Mouse (Mus musculus) Patski (cell line): ENCODE measurements around the gene E430018J23Rik. TPM values are rescaled to one million over a fixed set of nuclear protein-coding genes. Genes with fewer than 3 reads are reported as not detected.

ENCODE experiments used
- ATAC-seq: fragments of 100-300 bp; one replicate; pipeline ENCODE4 v1.8.0; 2021
- CTCF ChIA-PET: fragments of 350-600 bp; sonication (Branson Sonifier 250); formaldehyde crosslinking; loops from one replicate; lab custom pipeline; 2022; ENCODE audit warnings: inconsistent platforms; lab: Charles Lee
- POLR2A ChIA-PET: fragments of 350-600 bp; sonication (Branson Sonifier 250); formaldehyde crosslinking; loops from one replicate; lab custom pipeline; 2022; ENCODE audit warnings: antibody characterized with exemption, inconsistent platforms; lab: Charles Lee
- DNase-seq: peaks from one replicate; pipeline ENCODE4 v3.0.0-alpha.2; 2011; ENCODE audit warnings: low read depth, low spot score
- H3K27me3 ChIP-seq: fragments of 371-371 bp; one replicate; pipeline ENCODE4 v1.5.1; 2021
- CTCF ChIP-seq: fragments of 100-300 bp; IDR thresholded peaks from one replicate; pipeline ENCODE4 v1.5.1; 2021
- in situ Hi-C: fragments of 300-500 bp; cut with MboI; formaldehyde crosslinking; loops from 3 replicates; pipeline ENCODE4 v1.11.1; 2018; ENCODE audit warnings: low pct_unique_long_range_greater_than_20kb, mixed read lengths
- polyA plus RNA-seq: library from polyadenylated mRNA; unstranded; gene quantifications from one replicate; pipeline ENCODE4 v1.2.3, GENCODE M21; 2021

E430018J23Rik gene
- polyA plus RNA-seq, 1 experiment from 2014 or later = 10.0 TPM

DNA sequence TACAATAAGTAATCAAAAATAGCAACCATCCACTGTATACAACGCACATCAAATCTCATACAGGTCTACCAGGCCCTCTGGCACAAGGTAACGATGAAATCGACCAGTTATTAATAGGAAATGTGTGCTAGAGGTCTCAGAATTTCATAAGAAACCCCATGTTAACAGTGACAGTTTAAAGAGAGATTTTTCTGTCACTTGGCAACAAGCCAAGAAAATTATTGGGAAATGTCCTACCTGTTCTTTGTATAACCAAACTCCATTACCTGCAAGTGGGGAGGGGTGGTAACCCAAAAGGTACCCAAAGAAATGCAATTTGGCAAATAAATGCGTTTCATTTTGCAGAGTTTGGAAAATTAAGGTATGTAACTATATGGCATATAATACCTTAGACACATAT, 35.0 kb downstream of the E430018J23Rik start:
- CTCF ChIA-PET = no interaction called here
- DNase-seq (no peak), ATAC-seq (no peak)
- POLR2A ChIA-PET = interaction anchor here (0.6 kb wide), 2 partner anchors 10 to 151 kb away, joined by 3 to 4 read pairs; no protein-coding TSS in a partner anchor
- no peak for TF ChIP-seq CTCF
- H3K27me3 ChIP-seq = peaks cover 27% of the 10 kb centered on the region
- in situ Hi-C loops = no loop called here

DNA sequence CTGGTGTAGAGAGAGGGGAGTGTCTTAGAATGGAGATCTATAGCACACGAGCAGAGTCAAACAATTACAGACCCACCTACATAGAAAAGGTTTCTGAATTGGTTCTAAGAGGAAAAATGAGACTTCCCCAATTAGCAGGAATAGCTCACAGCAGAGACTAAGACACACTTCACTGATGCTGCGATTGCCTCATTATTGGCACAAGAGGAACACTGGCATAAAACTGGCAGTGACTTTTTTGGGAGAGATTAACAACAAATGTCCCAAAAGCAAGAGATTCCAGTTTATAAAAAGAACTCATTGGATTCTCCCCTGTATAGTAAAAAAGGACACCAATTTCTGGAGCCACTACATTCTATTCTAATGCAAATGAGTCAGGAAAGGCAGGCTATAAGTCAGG, 35.6 kb downstream of the E430018J23Rik start:
- no peak for TF ChIP-seq CTCF
- in situ Hi-C loops = no loop called here
- H3K27me3 ChIP-seq = peaks cover 27% of the 10 kb centered on the region
- ATAC-seq = no peak
- no peak for DNase-seq
- POLR2A ChIA-PET = interaction anchor here (0.6 kb wide), 2 partner anchors 9 to 152 kb away, joined by 3 to 4 read pairs; no protein-coding TSS in a partner anchor
- CTCF ChIA-PET = no interaction called here

DNA sequence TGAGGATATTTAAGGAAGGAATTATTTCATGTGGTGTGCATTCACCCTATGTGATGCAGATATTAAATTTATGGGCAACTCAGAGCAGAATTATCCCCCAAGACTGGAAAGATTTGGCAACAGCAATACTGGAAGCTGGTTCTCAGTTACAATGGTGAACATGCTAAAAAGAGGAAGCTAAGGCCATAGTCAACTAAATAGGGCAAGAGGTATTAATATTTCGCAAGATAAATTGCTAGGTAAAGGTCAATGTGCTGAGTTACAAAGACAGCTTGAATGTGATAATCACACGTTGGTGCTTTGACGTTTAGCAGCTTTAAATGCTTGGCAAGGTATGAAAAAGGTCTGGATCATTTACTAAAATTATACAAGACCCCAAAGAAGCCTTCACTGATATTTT, 37.6 kb downstream of the E430018J23Rik start:
- ATAC-seq (no peak), DNase-seq (no peak)
- TF ChIP-seq CTCF = no peak
- ChIA-PET POLR2A (no interaction called here), CTCF (no interaction called here)
- peaks cover 27% of the 10 kb centered on the region for H3K27me3 ChIP-seq
- in situ Hi-C loops = no loop called here

DNA sequence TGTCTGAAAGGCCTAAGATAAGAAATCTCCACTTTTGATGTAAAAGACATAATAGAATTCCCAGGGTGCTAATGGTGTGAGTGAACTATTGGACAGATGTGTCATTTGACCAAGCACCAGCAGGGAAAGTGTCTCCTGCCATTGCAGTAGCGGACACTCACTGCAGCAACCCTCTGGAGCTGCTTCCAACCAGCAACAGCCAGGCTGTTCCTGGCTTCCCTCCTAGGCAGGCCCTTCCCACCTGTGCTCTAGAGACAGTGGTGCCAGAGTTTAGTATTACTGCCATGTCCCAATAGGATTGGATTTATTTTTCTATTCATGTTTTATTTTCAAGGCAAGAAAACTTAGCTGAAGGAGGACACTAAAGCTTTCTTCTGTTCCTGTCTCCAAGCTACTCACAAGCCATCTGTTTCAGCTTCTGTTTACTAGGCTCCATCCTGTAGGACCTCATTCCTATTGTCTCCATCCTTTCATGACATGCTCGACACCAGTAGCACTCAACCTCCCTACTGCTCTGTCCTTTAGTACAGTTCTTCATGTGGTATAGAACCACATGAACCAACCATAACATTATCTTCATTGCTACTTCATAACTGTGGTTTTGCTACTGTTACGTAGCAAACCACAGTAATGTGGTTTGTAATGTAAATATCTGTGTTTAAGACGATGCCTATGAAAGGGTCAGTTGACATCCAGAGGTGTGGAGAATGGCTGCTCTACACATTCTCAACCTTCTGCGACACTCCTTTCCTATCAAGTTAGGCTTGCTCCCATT, 42.0 kb downstream of the E430018J23Rik start:
- ChIA-PET POLR2A (no interaction called here), CTCF (no interaction called here)
- in situ Hi-C loops = no loop called here
- no peak for TF ChIP-seq CTCF
- H3K27me3 ChIP-seq = peaks cover 16% of the 10 kb centered on the region
- ATAC-seq (no peak), DNase-seq (no peak)

DNA sequence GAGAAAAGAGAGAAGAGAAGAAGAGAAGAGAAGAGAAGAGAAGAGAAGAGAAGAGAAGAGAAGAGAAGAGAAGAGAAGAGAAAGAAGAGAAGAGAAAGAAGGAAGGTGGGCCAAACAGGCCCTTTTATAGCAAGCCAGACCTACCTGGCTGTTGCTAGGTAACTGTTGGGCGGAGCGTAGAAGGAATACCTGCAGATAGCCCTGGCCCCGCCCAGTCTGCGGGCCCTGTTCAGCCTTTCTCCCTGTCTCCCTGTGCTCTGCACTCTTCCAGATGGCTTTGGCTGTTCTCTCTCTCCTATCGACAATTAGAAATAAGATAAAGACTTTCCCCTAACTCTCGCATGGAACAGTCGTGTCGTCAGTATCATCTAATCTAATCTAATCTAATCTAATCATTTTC, 46.8 kb downstream of the E430018J23Rik start:
- no peaks in the 10 kb centered on the region for H3K27me3 ChIP-seq
- ChIA-PET CTCF (no interaction called here), POLR2A (no interaction called here)
- no peak for TF ChIP-seq CTCF
- no peak for ATAC-seq
- no peak for DNase-seq
- in situ Hi-C loops = no loop called here

DNA sequence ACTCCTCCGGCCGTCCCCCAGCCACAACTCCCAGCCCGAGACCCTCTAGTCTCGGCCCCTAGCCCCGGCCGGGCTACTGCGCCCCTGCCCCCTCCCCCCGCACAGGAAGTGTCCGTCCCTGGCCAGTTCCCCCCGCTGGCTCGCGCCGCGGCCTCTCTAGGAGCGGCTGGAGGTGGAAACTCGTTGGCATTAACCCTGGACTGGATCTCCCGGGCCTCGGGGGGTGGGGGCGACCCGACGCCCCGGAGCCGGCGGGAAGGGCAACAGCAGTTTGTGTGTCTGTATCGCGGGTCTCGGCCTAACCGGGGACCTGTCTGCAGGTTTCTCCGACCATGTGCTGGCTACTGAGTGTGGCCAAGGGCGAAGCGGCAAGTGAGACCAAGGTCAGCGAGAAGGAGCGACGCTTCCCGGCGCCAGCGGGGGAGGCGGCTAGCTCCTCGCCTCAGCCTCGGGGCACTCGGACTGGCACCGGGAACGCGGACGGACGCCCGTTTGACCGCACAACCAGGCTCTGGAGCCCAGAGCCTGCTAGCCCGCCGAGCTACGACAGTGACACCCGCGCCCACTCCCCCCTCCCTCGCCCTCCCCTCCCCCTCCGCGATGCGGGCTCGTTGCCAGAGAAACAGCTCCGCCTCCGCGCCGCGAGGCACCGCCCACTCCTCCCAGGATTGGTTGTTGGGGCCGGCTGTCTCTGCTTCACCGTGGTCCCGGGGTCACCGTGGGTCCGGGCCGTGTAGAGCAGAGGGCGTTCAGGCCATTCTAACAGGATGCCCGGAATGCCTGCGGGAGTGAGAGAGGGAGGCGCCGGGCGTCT, 47.7 kb downstream of the E430018J23Rik start, which contains the start of gene Zfp768:
Gene Zfp768, minus strand, starts transcription at position 78 of the 814 bp plus-strand sequence.
- ATAC-seq (peak; percentile 76), DNase-seq (peak; percentile 60)
- POLR2A ChIA-PET = interaction anchor here (0.5 to 1.1 kb wide), 3 partner anchors 28 to 166 kb away, joined by 3 read pairs; partner anchors contain the start of gene Srcap
- H3K27me3 ChIP-seq = no peaks in the 10 kb centered on the region
- TF ChIP-seq CTCF = no peak
- in situ Hi-C loops = no loop called here
- CTCF ChIA-PET = no interaction called here

DNA sequence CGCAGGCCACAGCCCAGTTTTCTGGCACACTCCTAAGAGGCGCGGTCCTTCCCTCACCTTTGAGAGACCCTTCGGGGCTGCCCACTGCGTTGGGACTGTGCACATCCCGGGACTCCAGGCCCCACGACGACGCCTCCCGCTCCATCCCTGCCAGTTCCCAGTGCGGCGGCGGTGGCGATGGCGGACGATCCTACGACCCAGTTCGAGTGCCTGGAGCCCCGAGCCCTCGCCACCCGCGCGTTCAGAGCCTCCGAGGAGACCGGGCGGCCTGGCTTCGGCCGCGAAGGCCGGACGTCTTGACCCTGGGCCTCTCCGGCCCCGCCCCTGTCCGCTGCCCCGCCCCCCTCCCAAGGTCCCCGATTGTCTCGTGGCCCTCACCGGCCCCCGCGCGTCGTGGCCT, 48.3 kb downstream of the E430018J23Rik start:
- in situ Hi-C loops = no loop called here
- no peak for TF ChIP-seq CTCF
- no peaks in the 10 kb centered on the region for H3K27me3 ChIP-seq
- ATAC-seq = peak; percentile 49
- ChIA-PET CTCF (no interaction called here), POLR2A (interaction anchor here (0.7 to 1.1 kb wide), 2 partner anchors 133 to 166 kb away, joined by 3 read pairs; partner anchors contain the start of gene Srcap)
- DNase-seq = no peak

DNA sequence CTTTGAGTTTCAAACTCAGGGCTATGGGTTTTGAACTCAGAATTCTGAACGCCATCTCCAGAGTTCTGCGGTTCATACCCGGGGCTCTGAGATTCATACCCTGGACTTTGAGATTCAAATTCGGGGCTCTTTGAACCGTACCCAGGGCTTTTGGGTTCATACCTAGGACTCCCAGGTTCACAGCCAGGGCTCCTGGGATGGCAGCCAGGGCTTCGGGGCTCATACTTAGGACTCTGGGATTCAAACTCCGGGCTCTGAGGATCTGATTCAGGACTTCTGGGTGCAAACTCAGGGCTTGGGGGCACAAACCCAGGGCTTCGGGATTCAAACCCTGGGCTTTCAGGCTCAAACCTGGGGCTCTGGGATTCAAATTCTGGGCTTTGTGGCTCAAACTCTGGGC, 49.1 kb downstream of the E430018J23Rik start:
- in situ Hi-C loops = no loop called here
- POLR2A ChIA-PET = interaction anchor here (1.1 kb wide), 1 partner anchor 132 kb away, joined by 3 read pairs; no protein-coding TSS in a partner anchor
- ATAC-seq (no peak), DNase-seq (no peak)
- CTCF ChIA-PET = no interaction called here
- no peak for TF ChIP-seq CTCF
- H3K27me3 ChIP-seq = no peaks in the 10 kb centered on the region

DNA sequence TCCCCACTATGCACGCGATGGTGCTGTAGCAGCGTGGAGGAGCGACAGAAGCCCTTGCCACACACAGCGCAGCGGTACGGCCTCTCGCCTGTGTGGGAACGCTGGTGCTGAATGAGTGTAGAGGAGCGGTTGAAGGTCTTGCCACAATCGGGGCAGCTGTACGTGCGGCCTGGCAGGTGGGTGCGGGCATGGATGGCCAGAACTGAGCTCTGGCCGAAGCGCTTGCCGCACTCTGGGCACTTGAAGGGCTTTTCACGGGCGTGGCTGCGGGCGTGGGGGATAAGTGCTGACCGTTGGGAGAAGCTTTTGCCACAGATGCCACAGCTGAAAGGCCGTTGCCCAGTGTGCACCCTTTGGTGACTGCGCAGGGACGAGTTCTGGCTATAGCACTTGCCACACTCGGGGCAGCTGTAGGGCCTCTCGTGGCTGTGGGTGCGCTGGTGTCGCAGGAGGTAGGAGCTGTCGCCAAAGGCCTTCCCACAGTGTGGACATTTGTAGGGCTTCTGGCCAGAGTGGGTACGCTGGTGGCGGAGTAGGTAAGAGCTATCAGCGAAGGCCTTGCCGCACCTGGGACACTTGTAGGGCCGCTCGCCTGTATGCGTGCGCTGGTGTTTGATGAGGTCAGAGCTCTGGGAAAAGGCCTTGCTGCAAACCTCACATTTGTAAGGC, 49.9 kb downstream of the E430018J23Rik start:
- DNase-seq = no peak
- no peak for TF ChIP-seq CTCF

DNA sequence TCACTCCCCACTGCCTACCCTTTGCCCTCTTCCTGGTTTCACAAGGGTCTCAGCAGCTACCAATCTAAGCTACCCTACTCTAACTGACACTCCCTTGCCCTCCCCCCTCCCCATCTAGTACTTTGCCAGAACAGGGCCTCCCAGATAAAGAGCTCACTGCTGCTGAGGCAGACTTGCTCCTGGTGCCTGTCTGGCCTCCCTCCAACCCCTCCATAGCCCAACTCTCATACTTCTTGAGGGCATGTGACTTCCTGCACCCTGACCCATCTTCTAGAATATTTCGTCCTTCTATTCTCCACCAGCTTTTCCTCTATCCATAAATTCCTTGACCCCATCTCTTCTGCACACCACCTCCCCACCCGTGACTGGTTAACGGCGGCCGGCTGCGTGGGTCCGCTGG, 50.5 kb downstream of the E430018J23Rik start:
- POLR2A ChIA-PET = interaction anchor here (1.1 kb wide), 1 partner anchor 134 kb away, joined by 3 read pairs; no protein-coding TSS in a partner anchor

More for the DNA sequence above, 49.9 kb downstream of the E430018J23Rik start:
- ChIA-PET CTCF (no interaction called here), POLR2A (interaction anchor here (1.1 kb wide), 1 partner anchor 133 kb away, joined by 3 read pairs; no protein-coding TSS in a partner anchor)
- no peak for ATAC-seq
- in situ Hi-C loops = no loop called here
- no peaks in the 10 kb centered on the region for H3K27me3 ChIP-seq

More for the DNA sequence above, 50.5 kb downstream of the E430018J23Rik start:
- no peak for TF ChIP-seq CTCF
- in situ Hi-C loops = no loop called here
- H3K27me3 ChIP-seq = no peaks in the 10 kb centered on the region
- DNase-seq = no peak
- ATAC-seq = no peak
- CTCF ChIA-PET = interaction anchor here (0.6 to 0.8 kb wide), 2 partner anchors 27 to 31 kb away, joined by 3 read pairs; no protein-coding TSS in a partner anchor
